Comparison of ENCODE assay signal across 11 mouse cellular contexts in genomic region chr11:98353651-98354211, GRCm38 (mm10). TPM values are rescaled to one million over a fixed set of nuclear protein-coding genes. Genes with fewer than 3 reads are reported as not detected.
DNase-seq lines count a peak whose midpoint lies in the region; ATAC-seq lines count a peak whose summit lies in the region.
"Had no signal": no experiment of that assay in that cellular context is flagged by ENCODE, and none has a peak within 500 bp of the region (broad histone marks: within the 10 kb centered on the region; RNA-seq: fewer than 3 reads in every experiment).

No protein-coding gene starts in this region.

- peak; percentile 91 for DNase-seq in heart, adult 11 months
- peak; percentile 74 for DNase-seq in testis, postnatal 10 days (ENCODE audit: low spot score)
- no peak for DNase-seq in testis, postnatal 14 days (ENCODE audit: low spot score)
- no peak for DNase-seq in adrenal gland, adult (ENCODE audit: inconsistent age in 2 of 2, low spot score in 1 of 2)
- no peak for DNase-seq in cerebellum, adult 11-12 months
- DNase-seq in spleen, postnatal 36 days (ENCODE audit: low spot score in 2 of 2), result no peak

- no peak overlapping the region for H3K4me2 ChIP-seq in heart, embryonic 12.5 days
- no peak overlapping the region for H3K4me2 ChIP-seq in limb, embryonic 15.5 days

- no peak overlapping the region for H3K4me3 ChIP-seq in heart, embryonic 12.5 days
- H3K4me3 ChIP-seq in limb, embryonic 15.5 days, result no peak overlapping the region

- peaks cover 65% of the 10 kb centered on the region for H3K27me3 ChIP-seq in heart, embryonic 12.5 days (replicated peaks)
- H3K27me3 ChIP-seq in limb, embryonic 15.5 days, result peaks cover 55% of the 10 kb centered on the region

- H3K27ac ChIP-seq in heart, embryonic 12.5 days (ENCODE audit: poor library complexity, severe bottlenecking), result no peak overlapping the region
- no peak overlapping the region for H3K27ac ChIP-seq in limb, embryonic 15.5 days
- H3K27ac ChIP-seq: liver, embryonic 14.5 days had no signal

- H3K9me3 ChIP-seq in heart, embryonic 12.5 days (replicated peaks), result no peaks in the 10 kb centered on the region
- no peaks in the 10 kb centered on the region for H3K9me3 ChIP-seq in limb, embryonic 15.5 days

- H3K4me1 ChIP-seq in heart, embryonic 12.5 days (replicated peaks), result peaks cover 34% of the 10 kb centered on the region
- peaks cover 43% of the 10 kb centered on the region for H3K4me1 ChIP-seq in limb, embryonic 15.5 days

- H3K9ac ChIP-seq in heart, embryonic 12.5 days, result no peak overlapping the region
- H3K9ac ChIP-seq in limb, embryonic 15.5 days, result no peak overlapping the region
- H3K9ac ChIP-seq: liver, embryonic 14.5 days had no signal

- no peaks in the 10 kb centered on the region for H3K36me3 ChIP-seq in heart, embryonic 12.5 days
- no peaks in the 10 kb centered on the region for H3K36me3 ChIP-seq in limb, embryonic 15.5 days

- WGBS in heart, embryonic 12.5 days, result 42% methylated on average over 8 of the region's 8 CpGs
- 21% methylated on average over 8 of the region's 8 CpGs for WGBS in limb, embryonic 15.5 days

- no peak for ATAC-seq in heart, embryonic 12.5 days (ENCODE audit: insufficient number of reproducible peaks, low FRiP score)
- peak; percentile 67; the same call in 1 of the 2 replicates for ATAC-seq in limb, embryonic 15.5 days (ENCODE audit: insufficient number of reproducible peaks, low FRiP score, low TSS enrichment, low read depth)
- ATAC-seq: midbrain, embryonic 16.5 days had no signal

RNA-seq across cellular contexts. Expression of gene Stard3, which starts 4.4 kb away (rescaled TPM):
- 45.2 and 47.6 TPM in 2 replicates for polyA plus RNA-seq in heart, embryonic 12.5 days (2016; fragmentation: Nextera tagmentation; extraction: Ambion mirVana)
- 36.6 and 40.1 TPM in 2 replicates for polyA plus RNA-seq in limb, embryonic 15.5 days (2015; fragmentation: Nextera tagmentation; extraction: Ambion mirVana)

RNA-seq across cellular contexts. Expression of gene Ppp1r1b, which starts 5.5 kb away (rescaled TPM):
- polyA plus RNA-seq in heart, embryonic 12.5 days (2016; fragmentation: Nextera tagmentation; extraction: Ambion mirVana), result 30.4 and 32.2 TPM in 2 replicates
- polyA plus RNA-seq in limb, embryonic 15.5 days (2015; fragmentation: Nextera tagmentation; extraction: Ambion mirVana), result 3.7 and 4.3 TPM in 2 replicates

RNA-seq across cellular contexts. Expression of gene Neurod2, which starts 24.3 kb away (rescaled TPM):
- polyA plus RNA-seq in heart, embryonic 12.5 days (2016; fragmentation: Nextera tagmentation; extraction: Ambion mirVana), result not detected in 2 replicates
- polyA plus RNA-seq in limb, embryonic 15.5 days (2015; fragmentation: Nextera tagmentation; extraction: Ambion mirVana), result not detected in 2 replicates
- polyA plus RNA-seq: liver, embryonic 14.5 days had no signal

RNA-seq across cellular contexts. Expression of gene Tcap, which starts 29.9 kb away (rescaled TPM):
- polyA plus RNA-seq in heart, embryonic 12.5 days (2016; fragmentation: Nextera tagmentation; extraction: Ambion mirVana), result 143 and 152 TPM in 2 replicates
- polyA plus RNA-seq in limb, embryonic 15.5 days (2015; fragmentation: Nextera tagmentation; extraction: Ambion mirVana), result 18.1 and 45.8 TPM in 2 replicates
- polyA plus RNA-seq: forebrain, embryonic 11.5 days; midbrain, embryonic 16.5 days had no signal

RNA-seq across cellular contexts. Expression of gene Pnmt, which starts 32.5 kb away (rescaled TPM):
- polyA plus RNA-seq in heart, embryonic 12.5 days (2016; fragmentation: Nextera tagmentation; extraction: Ambion mirVana), result 1.7 and 2.0 TPM in 2 replicates
- 1.6 TPM in 2 replicates for polyA plus RNA-seq in limb, embryonic 15.5 days (2015; fragmentation: Nextera tagmentation; extraction: Ambion mirVana)
- polyA plus RNA-seq: forebrain, embryonic 11.5 days; liver, embryonic 14.5 days had no signal

Comparison
In these comparisons a context has a peak if more than half of its experiments do, and no peak if none do; other contexts are left out.
1. DNase-seq: peak in heart, adult 11 months (single experiment) and testis, postnatal 10 days (single experiment); none in testis, postnatal 14 days (single experiment), adrenal gland, adult (0 of 2), cerebellum, adult 11-12 months (single experiment) and spleen, postnatal 36 days (0 of 2).